Mouse (Mus musculus) fat pad, adult 2 months (tissue): ENCODE data around the gene Ap5b1.

Experiments
- DNase-seq: peaks from one replicate; pipeline ENCODE4 v3.0.0-alpha.2; 2011; ENCODE audit warnings: low read depth, low spot score; ENCODE audit errors: extremely low read depth

Gene Ap5b1

GRCm38 (mm10) chr19:5609171-5609546, 41.3 kb downstream of the Ap5b1 start:
- DNase-seq, result no peak

DNA sequence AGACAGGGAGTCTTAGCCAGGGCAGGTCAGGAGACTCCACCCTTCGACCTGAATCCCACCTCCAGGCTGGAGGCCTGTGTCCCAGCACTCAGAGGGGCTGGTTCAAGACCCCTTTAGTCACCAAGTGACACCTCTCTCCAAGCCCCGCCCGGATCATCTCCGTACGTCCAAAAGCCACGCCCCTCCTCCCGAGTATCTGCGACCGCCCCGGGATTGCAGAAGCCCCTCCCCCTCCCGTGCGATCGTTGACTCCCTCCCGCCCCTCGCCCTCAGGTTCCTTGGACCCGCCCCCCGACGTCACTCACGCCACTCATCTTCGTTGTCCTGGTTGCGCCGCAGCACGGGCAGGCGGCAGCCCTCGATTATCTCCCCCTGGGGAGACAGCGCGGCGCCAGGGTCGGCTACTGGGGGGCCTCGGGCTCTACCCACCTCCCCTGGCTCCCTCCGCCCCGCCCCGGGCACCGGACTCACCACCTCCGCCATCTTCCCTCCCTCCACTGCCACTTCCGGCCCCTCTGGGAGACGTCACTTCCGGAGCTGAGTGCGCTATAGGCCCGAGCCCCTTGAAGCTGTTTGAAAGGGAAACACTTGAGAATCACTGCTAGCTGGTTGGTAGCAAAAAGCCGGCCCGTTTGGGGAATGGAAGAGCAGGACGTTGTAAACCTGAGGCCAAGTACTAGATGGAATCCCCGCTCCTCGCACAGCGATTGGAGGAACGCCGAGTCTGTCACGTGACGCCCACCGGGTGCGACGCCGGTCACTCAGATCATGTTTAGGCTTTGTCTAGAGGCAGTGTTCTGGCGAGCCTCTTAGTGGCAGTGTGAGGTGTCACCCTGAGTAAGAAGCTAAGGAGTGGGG, 42.0 kb downstream of the Ap5b1 start, which contains the start of gene Kat5:
Kat5 (minus strand) TSS at position 691 of the 858 bp plus-strand sequence.
- no peak for DNase-seq

- DNase-seq, result no peak
Measured at GRCm38 (mm10) chr19:5611973-5612372, 44.1 kb downstream of the Ap5b1 start.

DNA sequence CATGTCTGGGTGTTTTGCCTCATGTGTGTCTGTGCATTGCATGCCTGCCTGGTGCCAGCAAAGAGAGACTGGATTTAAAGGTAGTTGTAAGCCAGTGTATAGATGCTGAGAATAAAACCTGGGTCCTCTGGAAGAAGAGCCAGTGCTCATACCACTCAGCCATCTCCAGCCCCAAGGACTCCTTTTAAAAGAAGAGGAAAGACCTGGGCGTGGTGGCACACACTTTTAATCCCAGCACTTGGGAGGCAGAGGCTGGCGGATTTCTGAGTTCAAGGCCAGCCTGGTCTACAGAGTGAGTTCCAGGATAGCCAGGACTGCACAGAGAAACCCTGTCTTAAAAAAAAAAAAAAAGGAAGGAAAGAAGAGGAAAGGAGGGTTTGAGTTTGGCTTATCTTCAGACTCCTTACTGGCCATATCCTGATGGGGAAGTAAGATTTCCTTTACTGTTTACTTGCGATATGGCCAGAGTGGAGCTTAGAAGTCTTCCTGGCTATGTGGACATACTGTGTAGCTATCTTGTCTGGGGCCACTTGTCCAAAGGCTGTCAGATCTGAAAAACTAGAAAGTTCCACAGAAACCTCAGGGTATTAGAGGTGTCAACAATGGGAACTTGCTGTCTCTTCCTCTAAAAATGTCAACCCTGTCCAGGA, 45.1 kb downstream of the Ap5b1 start:
- no peak for DNase-seq

DNA sequence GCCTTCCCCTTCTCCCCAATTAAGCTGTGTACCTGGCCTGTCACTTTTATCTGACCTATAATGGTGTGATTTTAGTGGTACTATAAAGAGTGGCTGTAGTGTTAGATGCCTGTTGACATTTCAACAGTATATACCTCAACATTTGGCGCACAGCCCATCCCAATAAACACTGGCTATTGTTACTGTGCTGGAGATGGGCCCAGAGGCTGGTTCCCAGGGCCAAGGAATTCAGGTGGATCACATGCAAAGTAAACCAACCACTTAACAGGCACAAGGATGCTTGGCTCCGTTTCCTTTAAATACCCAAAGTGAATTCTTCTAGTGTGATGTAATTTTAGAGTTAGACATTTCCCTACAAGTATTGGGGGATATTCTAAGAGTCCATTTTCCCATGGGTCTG, 47.1 kb downstream of the Ap5b1 start:
- DNase-seq, result no peak

GRCm38 (mm10) chr19:5620007-5620406, 52.2 kb downstream of the Ap5b1 start:
- DNase-seq, result no peak
